Mouse (Mus musculus): ENCODE data around the gene Vps11.
A peak's percentile ranks its signal among the peaks of the same experiment; 100 is the strongest.
"Not testable (repeated sequence)": the region's sequence is repeated elsewhere in the genome, so short reads cannot be mapped to it uniquely, and the experiment has no call there.

Vps11 gene

GRCm38 (mm10) chr9:44376141-44376540, 14.7 kb upstream of the Vps11 start:
- no peak for DNase-seq (ENCODE audit: low read depth, low spot score)

DNA sequence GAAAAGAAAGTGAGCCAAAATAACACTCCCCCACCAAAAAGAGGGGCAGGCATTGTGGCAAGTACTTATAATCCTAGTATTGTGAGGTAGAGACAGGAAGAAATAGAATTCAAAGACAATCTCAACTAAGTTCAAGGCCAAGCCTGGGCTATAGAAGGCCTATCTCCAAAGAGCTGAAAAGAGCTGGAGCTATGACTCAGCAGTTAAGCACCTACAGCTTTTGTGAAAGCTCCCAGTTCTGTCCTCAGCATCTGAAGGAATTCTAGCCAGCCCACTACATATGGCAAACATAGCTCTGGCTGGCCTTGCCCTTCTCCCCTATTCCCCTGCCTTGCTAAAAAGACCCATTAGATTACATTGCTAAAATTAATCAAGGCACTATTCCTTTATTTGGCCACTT, 11.9 kb upstream of the Vps11 start:
- no peak for DNase-seq (ENCODE audit: low read depth, low spot score)

DNA sequence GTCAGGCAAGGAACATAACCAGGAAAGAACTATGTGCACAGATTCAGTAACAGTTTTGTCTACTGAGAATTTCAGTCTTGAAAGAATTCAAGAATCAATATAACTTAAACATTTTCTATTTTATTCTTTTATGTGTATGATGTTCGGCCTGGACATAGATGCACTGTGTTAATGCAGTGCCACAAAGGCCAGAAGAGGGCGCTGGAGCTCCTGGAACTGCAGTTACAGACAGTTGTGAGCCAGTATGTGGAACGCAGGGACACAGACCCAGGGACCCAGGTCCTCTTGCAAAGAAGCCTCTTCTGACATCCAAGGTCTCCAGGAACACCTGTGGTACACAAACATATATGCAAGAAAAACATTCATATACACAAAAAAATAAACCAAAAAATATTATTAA, 3.0 kb upstream of the Vps11 start:
- peak; percentile 83 for DNase-seq (ENCODE audit: low read depth, low spot score)

DNA sequence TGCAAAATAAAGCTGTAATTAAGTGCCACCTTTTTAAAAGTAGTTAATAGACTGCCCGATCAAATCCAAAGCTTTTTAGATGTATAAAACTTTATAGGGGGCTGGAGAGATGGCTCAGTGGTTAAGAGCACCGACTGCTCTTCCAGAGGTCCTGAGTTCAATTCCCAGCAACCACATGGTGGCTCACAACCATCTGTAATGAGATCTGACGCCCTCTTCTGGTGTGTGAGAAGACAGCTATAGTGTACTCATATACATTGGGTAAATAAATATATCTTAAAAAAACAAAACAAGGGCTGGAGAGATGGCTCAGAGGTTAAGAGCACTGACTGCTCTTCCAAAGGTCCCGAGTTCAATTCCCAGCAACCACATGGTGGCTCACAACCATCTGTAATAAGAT, 461 bp upstream of the Vps11 start:
- not testable (repeated sequence) for DNase-seq (ENCODE audit: low read depth, low spot score)

- DNase-seq (ENCODE audit: low read depth, low spot score) = no peak
Observed at GRCm38 (mm10) chr9:44357207-44357606, 4.3 kb downstream of the Vps11 start.

- DNase-seq (ENCODE audit: low read depth, low spot score) = no peak
Observed at GRCm38 (mm10) chr9:44353142-44353541, 8.3 kb downstream of the Vps11 start.

DNA sequence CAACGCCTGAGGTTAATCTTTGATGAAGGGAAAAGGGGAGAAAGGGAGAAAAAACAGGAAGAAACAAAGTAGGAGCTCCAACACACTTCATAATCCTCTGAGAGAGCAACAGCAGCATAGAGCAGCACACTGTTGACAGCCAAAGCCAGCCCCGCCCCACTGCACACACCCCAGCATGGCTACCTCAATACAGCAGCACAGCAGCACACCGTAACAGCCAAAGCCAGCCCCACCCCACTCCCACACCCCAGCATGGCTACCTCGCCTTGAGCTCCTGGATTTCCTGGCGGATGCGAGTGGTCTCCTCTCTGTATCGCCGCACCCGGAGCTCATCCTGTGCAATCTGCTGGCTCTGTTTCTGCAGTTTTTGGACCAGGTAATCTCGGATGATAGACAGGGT, 9.1 kb downstream of the Vps11 start:
- no peak for DNase-seq (ENCODE audit: low read depth, low spot score)

DNA sequence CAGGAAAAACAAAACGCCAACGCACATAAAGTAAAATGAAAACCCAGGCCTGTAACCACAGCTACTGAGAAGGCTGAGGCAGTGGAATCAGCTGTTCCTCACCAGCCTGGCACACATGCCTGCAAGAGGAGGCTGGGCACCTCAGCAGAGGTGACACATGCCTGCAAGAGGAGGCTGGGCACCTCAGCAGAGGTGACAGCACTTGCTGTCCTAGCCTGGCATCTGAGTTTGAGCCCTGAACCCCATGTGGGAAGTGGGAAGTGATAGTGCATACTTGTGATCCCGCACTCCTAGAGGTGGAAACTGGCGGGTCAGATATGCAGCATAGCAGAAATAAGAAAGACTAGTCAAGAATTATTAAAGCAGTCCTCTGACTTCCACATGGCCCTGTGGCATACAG, 10.1 kb downstream of the Vps11 start:
- no peak for DNase-seq (ENCODE audit: low read depth, low spot score)

- DNase-seq (ENCODE audit: low read depth, low spot score) = peak; percentile 59
Observed at GRCm38 (mm10) chr9:44348546-44348945, 12.9 kb downstream of the Vps11 start.

GRCm38 (mm10) chr9:44347621-44348020, 13.8 kb downstream of the Vps11 start:
- peak; percentile 46 for DNase-seq (ENCODE audit: low read depth, low spot score)

- DNase-seq (ENCODE audit: low read depth, low spot score) = no peak
Observed at GRCm38 (mm10) chr9:44347166-44347565, 14.3 kb downstream of the Vps11 start.

DNA sequence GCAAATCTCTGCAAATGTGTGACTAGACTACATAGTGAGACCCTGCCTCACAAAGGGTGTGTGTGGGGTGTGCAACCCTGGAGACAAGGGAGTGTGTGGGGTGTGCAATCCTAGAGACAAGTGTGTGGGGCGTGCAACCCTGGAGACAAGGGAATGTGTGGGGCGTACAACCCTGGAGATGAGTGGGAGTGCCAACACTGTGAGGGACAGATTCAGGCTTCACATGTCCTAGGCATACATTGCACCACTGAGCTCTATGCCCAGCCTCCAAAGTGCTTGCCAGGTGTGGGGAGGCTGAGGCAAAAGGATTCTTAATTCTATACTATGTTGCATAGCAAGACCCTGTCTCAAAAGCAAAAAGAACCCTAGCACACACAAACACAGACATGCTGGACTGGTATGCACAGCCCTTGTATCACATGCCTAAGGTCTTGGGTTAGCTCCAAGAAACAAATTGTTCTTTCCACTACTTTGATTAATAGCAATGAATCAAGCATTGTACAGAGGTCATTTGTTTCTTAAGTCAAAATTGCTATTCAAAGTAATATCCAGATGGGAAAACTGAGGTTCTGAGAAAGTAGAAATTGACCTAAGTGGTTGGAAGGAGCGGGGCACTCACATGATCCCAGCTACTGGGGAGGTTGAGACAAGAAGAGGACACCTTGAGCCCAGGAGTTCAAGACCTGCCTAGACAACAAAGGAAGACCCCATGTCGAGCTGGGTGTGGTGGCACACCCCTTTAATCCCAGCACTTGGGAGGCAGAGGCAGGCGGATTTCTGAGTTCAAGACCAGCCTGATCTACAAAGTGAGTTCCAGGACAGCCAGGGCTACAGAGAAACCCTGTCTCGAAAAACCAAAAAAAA, 15.7 kb downstream of the Vps11 start:
- DNase-seq (ENCODE audit: low read depth, low spot score) = no peak

GRCm38 (mm10) chr9:44343781-44344421, 17.6 kb downstream of the Vps11 start, which contains the start of gene Hmbs:
Gene Hmbs (minus strand): TSS chr9:44344228.
- DNase-seq (ENCODE audit: low read depth, low spot score) = peak; percentile 93

DNA sequence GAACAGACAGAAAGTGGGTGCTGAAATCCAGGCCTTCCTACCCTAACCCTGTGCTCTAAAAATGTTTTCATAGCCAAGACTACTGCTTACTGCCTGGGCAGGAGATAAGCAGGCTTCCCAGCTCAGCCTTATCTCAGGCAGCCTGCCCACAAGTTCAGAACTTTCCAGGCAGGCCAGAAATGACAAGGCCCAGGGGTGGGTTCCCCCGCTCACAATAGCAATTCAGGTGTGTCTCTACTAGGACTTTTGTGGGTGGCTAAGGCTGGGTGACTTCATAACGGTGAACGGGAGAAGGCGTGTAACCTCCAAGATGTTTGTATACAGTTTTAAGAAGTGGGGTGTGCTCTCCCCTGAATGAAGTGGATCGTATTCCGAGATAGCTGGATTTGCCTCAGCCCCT, 18.2 kb downstream of the Vps11 start:
- no peak for DNase-seq (ENCODE audit: low read depth, low spot score)

- no peak for DNase-seq (ENCODE audit: low read depth, low spot score)
Observed at GRCm38 (mm10) chr9:44342605-44343004, 18.9 kb downstream of the Vps11 start.

DNA sequence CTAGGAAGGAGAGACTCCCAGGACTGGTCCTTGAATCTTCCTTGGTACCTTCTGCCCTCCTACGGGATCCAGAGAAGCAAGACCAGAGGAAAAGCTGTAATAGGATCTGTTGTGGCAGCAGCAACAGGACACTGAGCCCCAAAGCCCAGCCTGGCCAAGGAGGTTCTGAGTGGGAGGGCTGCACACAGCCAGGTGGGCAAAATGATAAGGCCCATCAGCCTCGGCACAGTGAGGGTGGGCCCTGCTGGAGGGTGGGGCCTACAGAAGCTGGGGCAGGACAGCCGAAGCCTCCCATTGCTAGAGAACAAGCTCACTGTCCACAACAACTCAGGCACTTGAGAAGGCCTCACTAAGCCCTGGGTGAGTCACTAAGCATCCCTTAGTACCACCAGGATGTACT, 19.3 kb downstream of the Vps11 start:
- DNase-seq (ENCODE audit: low read depth, low spot score) = no peak

GRCm38 (mm10) chr9:44341487-44341886, 20.0 kb downstream of the Vps11 start:
- no peak for DNase-seq (ENCODE audit: low read depth, low spot score)

DNA sequence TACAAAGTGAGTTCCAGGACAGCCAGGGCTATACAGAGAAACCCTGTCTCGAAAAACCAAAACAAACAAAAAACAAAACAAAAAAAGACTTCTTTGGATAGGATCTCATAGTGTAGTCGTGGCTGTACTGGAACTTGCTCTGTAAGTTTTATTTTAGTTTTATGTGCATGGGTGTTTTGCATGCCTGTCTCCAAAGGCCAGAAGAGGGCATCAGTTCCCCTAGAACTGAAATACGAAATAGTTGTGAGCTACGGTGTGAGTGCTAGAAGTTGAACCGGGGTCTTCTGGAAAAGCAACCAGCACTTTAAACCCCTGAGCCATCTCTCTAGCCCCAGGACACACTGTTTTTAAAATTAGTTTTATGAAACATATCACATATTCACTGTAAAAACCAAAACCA, 22.9 kb downstream of the Vps11 start:
- no peak for DNase-seq (ENCODE audit: low read depth, low spot score)

GRCm38 (mm10) chr9:44337436-44338169, 23.9 kb downstream of the Vps11 start:
- DNase-seq (ENCODE audit: low read depth, low spot score) = peak; percentile 66

DNA sequence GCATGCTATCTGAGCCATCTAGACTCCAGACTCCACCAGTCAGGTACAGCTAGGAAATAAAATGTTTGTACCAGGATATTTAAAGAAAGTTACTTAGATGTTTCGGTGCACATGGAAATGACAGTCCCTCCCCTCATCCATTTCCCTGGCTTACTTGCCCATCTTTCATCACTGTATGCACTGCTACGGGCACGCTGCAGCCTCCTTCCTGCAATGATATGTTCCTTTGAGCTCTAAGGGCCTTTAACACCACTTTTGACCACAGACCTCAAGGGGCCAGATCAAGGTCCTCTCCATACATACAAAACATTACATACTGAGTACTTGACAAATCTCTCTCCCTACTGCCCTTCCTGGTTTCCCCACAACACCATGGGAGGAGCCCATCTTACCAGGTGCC, 24.5 kb downstream of the Vps11 start:
- peak; percentile 51 for DNase-seq (ENCODE audit: low read depth, low spot score)

DNA sequence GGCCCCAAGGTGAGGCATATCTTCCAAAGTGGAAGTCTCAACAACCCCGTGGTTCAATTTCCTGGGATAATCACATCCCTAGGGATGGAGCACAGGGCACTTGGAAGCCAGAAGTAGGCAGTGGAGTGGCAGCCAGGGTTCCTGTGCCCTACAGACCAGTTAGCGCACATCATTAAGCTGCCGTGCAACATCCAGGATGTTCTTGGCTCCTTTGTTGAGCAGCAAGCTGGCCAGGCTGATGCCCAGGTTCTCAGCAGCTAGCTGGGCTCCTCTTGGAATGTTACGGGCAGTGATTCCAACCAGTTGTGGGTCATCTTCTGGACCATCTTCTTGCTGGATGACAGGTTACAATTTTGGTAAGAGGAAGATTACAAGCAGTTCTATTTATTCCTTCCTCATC, 25.0 kb downstream of the Vps11 start:
- not testable (repeated sequence) for DNase-seq (ENCODE audit: low read depth, low spot score)

- no peak for DNase-seq (ENCODE audit: low read depth, low spot score)
Observed at GRCm38 (mm10) chr9:44336093-44336406, 25.4 kb downstream of the Vps11 start.

Data from ZHBTc4 (cell line).